Mouse (Mus musculus) left cerebral cortex, adult 18-20 months (tissue): ENCODE results near the gene Msh3. TPM values are rescaled to one million over a fixed set of nuclear protein-coding genes. Genes with fewer than 3 reads are reported as not detected.
"Not testable (repeated sequence)": the region's sequence is repeated elsewhere in the genome, so short reads cannot be mapped to it uniquely, and the experiment has no call there.

ENCODE experiments used
- DNase-seq, 2 experiments: peaks; one replicate each; pipeline ENCODE4 v3.0.0; 2021 to 2022; ENCODE audit warnings: low spot score in 2 of 2, mixed read lengths in 1 of 2
- long read RNA-seq, 2 experiments: library from polyadenylated mRNA; stranded (forward); transcript quantifications; one replicate each; pipeline ENCODE4 v2.0.0; 2021
- total RNA-seq, 2 experiments: library from RNA; stranded (reverse); gene quantifications; 2 replicates each; pipeline ENCODE4 v1.2.3; 2021

Msh3 gene
- total RNA-seq: 10 to 100 TPM; 21.7 to 22.3 TPM
- long read RNA-seq, experiment 1, partial matches to known transcripts: 2 of 12 reads
- long read RNA-seq, experiment 1, other reads (novel, unspliced or antisense): 4 of 12 reads
- long read RNA-seq, experiment 2, transcript Msh3-202 (24 exons, 3,946 nt): major isoform, 6 of 8 reads
- long read RNA-seq, experiment 2, partial matches to known transcripts: 1 of 8 reads
- long read RNA-seq, experiment 2, other reads (novel, unspliced or antisense): 0 of 8 reads

GRCm38 (mm10) chr13:92354456-92355271 lies at the start of gene Msh3, which contains the start of gene Dhfr:
Msh3 (minus strand) TSS chr13:92355003.
Dhfr (plus strand) TSS chr13:92354726.
- peak; percentile 95 to 96 for DNase-seq

GRCm38 (mm10) chr13:92403496-92403895 lies 48.7 kb upstream of the Msh3 start:
- DNase-seq: no peak

DNA sequence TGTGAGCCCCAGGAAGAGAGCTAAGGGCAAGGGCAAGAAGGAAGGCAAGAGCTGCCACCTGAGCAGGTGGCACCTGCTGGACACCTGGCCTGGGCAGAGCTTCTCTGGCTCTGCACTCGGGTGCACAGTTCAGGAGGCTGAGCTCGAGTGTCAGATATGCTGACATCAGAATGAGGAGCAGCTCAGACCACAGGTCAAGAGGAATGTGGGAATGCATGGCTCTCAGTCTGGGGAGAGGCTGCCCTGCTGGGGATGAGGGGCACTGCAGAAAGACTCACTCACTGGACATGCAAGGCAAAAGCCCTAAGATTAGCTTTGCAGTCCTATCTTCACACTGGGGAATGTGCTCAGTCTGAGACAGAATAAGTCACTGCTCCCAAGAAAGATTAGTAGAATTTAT lies 47.3 kb upstream of the Msh3 start:
- DNase-seq: no peak

DNA sequence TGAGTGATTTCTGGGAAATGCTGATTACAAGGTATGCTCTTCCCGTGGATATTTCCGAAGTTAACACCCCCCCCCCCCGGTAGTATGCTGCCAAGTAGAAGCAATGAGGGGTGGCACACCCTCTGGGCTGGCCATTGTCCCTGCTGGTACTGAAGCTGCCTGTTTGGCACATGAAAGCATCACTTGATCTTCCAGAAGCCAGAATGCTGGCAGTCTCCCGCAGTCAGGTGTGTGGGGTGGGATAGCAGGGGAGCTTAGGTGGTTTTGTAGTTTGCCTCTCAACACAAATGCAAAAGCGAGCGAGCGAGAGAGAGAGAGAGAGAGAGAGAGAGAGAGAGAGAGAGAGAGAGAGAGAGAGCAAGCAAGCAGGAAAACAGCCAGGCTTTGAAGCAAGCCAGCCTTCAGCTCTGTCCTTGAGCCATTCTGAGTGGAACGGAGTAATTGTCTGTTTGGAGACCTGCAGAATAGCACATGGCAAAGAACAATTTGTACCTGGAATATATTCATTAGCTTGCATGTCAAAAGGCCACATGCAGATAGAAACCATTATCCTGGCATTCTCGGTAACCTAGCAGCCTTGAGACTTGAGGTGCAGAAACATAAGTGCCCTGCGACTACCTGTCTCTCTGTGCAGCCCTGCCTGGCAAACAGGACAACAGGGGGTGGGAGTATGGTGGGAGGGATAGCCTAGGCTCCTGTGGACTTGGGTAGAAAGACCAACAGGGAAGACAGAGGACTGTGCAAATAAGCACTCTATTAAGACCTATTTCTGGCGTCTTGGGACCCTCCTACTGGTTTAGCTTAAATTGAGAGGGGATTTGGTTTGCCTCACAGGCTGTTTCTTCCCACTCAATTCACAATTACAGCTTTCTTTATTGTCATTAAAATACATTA lies 43.9 kb upstream of the Msh3 start:
- DNase-seq: no peak

DNA sequence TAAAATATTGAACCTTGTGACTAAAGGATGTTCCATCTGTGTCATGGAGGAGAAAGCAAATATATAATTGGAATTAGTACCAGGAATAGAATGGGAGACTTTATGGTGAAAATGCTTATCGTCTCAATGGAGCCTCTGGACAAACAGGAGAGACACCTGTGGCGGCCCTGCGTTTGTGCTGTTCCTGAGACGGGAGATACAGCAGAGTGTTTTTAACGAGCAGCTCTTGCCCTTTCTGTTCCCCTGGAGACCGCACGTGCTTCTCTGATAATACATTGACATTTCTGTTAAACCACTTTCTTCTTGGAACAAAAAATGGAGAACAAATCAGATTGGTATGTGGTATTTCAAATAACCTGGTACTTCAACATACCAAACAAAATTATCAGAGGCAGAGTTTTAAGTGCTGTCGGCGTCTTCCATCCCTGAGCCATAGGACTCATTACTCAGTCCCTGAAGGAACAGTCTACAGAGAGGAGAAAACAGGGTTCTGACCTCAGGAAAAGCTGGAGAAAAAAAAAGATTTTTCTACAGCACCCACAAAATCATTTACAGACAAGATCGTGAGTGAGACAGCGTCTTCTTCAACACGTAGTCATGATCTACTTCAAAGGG lies 38.4 kb upstream of the Msh3 start:
- DNase-seq: no peak

DNA sequence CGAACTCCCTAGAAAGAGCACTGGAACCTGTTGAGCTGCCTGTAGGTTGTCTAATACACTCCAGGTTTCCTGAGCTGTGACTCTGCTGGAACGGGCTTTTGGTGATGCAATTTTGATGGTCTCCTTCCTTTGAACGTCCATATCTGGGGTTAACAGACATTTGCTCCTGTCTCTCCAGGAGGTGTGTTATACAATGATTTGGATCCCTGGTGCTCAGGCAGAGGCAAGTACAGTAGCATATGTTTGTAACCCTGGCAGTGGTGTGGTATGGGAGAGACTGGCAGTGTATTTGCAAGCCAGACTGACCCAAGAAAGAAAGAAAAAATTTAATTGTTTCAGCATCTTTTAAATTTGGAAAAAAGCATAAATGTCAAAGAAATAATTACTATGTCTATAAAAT lies 32.6 kb upstream of the Msh3 start:
- DNase-seq: no peak

- not testable (repeated sequence) for DNase-seq
Measured at GRCm38 (mm10) chr13:92371466-92371865, 16.7 kb upstream of the Msh3 start.

DNA sequence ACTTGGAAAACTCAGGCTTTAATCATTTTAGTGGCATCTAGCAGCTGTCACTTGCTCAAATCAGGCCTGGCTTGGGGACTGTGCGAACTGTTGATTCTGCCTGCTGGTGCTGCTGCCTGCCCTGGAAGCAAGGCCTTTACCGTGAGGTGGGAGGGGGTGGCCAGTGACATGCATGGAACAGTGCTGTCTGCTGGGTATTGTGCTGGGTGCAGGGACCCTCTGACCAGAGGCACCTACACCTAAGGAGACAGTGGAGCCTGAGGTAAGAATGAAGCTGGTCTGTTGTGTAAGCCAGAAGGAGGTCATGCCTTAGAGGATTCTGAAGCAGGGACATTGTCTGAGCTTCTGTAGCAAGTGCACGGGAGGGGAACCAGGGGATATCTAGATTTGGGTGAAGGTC lies 16.0 kb upstream of the Msh3 start:
- DNase-seq: no peak

- DNase-seq: no peak
Measured at GRCm38 (mm10) chr13:92365312-92365711, 10.5 kb upstream of the Msh3 start.

DNA sequence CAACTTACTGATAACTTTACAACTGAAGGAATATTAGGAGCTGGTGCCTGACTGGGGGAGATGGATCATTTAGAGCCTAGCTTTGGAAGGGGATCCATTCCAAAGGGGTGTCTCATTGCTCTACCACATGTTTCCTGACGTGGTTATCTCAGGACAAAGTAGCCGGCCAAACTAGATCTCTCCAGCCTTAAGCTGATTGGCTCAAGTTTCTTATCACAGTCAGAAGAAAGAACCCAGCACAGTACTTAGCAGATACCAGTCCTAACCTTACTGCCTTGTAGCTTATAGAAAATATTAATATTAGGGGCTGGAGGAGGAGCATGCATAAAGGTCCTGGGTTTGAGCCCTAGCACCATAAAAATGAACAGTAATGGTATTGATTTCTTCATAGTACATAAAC lies 6.8 kb upstream of the Msh3 start:
- no peak for DNase-seq

- DNase-seq: no peak
Measured at GRCm38 (mm10) chr13:92357644-92358043, 2.8 kb upstream of the Msh3 start.

DNA sequence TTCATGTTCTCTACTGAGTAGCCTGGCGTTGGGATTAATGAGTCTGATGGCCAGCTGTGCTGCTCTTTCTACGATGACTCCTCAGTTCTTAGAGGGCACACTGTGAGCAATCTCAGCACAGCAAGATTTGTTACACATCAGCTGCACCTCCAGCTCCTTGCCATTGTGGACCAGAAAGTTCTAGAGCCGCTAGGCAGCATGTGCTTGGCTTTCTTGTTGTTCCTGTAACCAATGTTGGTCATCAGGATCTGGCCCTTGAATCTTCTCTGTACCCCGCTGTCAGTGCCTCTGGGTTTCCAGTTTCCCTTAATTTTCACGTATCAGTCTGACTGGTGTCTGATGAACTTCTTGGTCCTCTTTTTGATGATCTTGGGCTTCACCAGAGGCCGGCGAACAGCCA lies 1.6 kb upstream of the Msh3 start:
- DNase-seq: no peak

DNA sequence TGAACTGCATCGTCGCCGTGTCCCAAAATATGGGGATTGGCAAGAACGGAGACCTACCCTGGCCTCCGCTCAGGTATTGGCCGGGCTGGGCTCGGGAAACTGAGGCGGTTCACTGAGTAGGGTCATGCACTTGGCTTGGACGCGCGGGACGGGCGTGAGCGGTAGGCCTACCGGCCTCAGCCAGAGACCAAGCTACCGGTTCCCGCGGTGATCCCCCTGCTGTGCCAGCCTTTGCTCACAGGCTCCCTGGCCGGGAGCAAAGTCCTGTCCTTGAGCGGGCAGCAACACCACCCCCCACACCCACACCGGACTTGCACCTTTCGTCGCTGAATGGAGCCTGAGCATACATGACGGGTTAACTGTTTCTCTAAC lies 455 bp upstream of the Msh3 start:
- no peak for DNase-seq

GRCm38 (mm10) chr13:92353956-92354355 lies 847 bp downstream of the Msh3 start:
- DNase-seq: no peak

GRCm38 (mm10) chr13:92351100-92351499 lies 3.7 kb downstream of the Msh3 start:
- DNase-seq: no peak

DNA sequence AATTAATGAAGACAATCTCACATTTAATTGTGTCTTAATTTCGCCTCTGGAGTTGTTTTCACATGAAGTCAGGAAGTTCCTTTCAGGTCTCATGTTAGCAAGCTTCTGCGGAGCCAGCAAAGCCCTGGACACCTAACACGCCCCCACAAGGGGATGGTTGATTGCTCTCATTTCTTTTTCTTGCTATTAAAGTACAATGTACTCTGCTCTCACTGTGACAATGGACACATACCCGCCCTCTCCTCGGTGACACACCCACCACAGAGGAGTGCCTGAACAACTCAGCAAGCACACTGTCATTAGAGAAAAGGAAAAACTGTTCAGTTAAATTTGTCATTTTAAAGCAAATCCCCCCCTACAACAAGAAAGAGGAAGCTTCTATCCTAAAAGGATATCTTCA lies 8.5 kb downstream of the Msh3 start:
- no peak for DNase-seq

GRCm38 (mm10) chr13:92344033-92344432 lies 10.8 kb downstream of the Msh3 start:
- DNase-seq: no peak

DNA sequence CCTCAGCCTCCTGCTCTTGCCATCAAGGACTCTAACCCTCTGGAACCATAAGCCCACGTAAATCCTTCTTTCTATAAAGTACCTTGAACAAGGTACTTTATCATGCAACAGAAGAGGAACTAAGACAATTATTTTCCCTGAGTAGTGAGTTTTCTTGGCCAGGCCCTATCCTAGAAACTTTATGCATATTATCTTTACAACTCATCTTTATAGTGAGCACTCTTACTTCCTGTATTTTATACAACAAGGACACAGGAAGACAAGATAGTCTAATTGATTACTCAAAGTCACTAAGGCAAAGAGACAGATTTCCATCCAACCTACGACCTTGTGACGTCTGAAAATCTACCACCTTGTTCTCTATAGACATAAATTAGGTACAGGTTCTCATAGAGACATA lies 15.0 kb downstream of the Msh3 start:
- DNase-seq: no peak

- DNase-seq: no peak
Measured at GRCm38 (mm10) chr13:92337773-92338462, 16.9 kb downstream of the Msh3 start.

DNA sequence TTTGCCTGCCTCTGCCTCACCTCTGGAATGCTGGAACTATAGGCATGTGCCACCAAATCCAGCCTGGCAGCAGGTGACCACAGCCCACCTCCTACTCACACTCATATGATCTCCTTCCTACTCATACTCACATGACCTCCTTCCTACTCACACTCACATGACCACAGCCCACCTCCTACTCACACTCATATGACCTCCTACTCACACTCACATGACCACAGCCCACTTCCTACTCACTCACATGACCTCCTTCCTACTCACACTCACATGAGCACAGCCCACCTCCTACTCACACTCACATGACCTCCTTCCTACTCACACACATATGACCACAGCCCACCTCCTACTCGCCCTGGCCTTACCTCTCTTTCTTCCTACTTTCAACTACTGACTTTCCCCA lies 17.9 kb downstream of the Msh3 start:
- no peak for DNase-seq
